Mouse (Mus musculus) hindbrain, embryonic 13.5 days (tissue): Measurements from ENCODE around the gene Zmynd12. TPM values are rescaled to one million over a fixed set of nuclear protein-coding genes. Genes with fewer than 3 reads are reported as not detected.
A peak's percentile ranks its signal among the peaks of the same experiment; 100 is the strongest.

Experiments
- ATAC-seq: fragments of 200-750 bp; cut with Nextera tagmentation; 2 replicates; pipeline ENCODE4 v1.8.0; 2017; ENCODE audit warnings: moderate TSS enrichment; ENCODE audit not compliant: low FRiP score
- H3K27ac ChIP-seq: fragments of 300-500 bp; sonication (generic); 2 replicates; pipeline ENCODE4 v1.5.1; 2015; ENCODE audit warnings: inconsistent platforms, mild to moderate bottlenecking, moderate library complexity
- H3K27me3 ChIP-seq: fragments of 300-500 bp; sonication (generic); 2 replicates; pipeline ENCODE4 v1.6.1; 2015; ENCODE audit warnings: mild to moderate bottlenecking, inconsistent platforms
- H3K36me3 ChIP-seq: fragments of 300-500 bp; sonication (generic); 2 replicates; pipeline ENCODE4 v1.6.1; 2015; ENCODE audit warnings: mild to moderate bottlenecking, inconsistent platforms
- H3K4me1 ChIP-seq: fragments of 300-500 bp; sonication (generic); replicated peaks from 2 replicates; pipeline ENCODE4 v1.6.1; 2015; ENCODE audit warnings: inconsistent platforms
- H3K4me2 ChIP-seq: fragments of 300-500 bp; sonication (generic); 2 replicates; pipeline ENCODE4 v1.6.1; 2015; ENCODE audit warnings: inconsistent platforms, mild to moderate bottlenecking, moderate library complexity
- H3K4me3 ChIP-seq: fragments of 300-500 bp; sonication (generic); 2 replicates; pipeline ENCODE4 v1.5.1; 2015; ENCODE audit warnings: mild to moderate bottlenecking, inconsistent platforms
- H3K9ac ChIP-seq: fragments of 300-500 bp; sonication (generic); 2 replicates; pipeline ENCODE4 v1.6.1; 2015; ENCODE audit warnings: mild to moderate bottlenecking, inconsistent platforms
- H3K9me3 ChIP-seq: fragments of 300-500 bp; sonication (generic); 2 replicates; pipeline ENCODE4 v1.6.1; 2016; ENCODE audit warnings: inconsistent platforms
- WGBS: fragments of 180-500 bp; shearing (Covaris S2); methylation state at CpG from one replicate; pipeline ENCODE4 v1.1.7; 2015; 5-methylcytosine and 5-hydroxymethylcytosine counted together
- polyA plus RNA-seq: library from polyadenylated mRNA; unstranded; fragments of >200 nt; fragmentation: Nextera tagmentation; extraction: Ambion mirVana; gene quantifications from 2 replicates; pipeline ENCODE4 v1.2.1, GENCODE M21; 2015

The Zmynd12 gene
- polyA plus RNA-seq, 1 experiment from 2014 or later: 0.44 TPM

GRCm38 (mm10) chr4:119417894-119418293 is 4.7 kb upstream of the Zmynd12 start:
- no peak for ATAC-seq
- 90% methylated on average over 3 of the region's 3 CpGs for WGBS

GRCm38 (mm10) chr4:119421191-119421590 is 1.4 kb upstream of the Zmynd12 start:
- 55% methylated on average over 3 of the region's 3 CpGs for WGBS
- H3K27ac ChIP-seq: peak overlapping the region; percentile 92; the same call in 1 of the 2 replicates
- no peak for ATAC-seq

More at GRCm38 (mm10) chr4:119417894-119418293, 4.7 kb upstream of the Zmynd12 start:
- Histone ChIP-seq H3K9ac (no peak overlapping the region), H3K36me3 (peaks cover 8% of the 10 kb centered on the region), H3K9me3 (no peaks in the 10 kb centered on the region), H3K27ac (no peak overlapping the region), H3K27me3 (no peaks in the 10 kb centered on the region), H3K4me3 (no peak overlapping the region), H3K4me2 (no peak overlapping the region), H3K4me1 (peaks cover 31% of the 10 kb centered on the region)

GRCm38 (mm10) chr4:119421921-119422293 is 707 bp upstream of the Zmynd12 start:
- peak; percentile 75 for ATAC-seq
- Histone ChIP-seq H3K27ac (peak overlapping the region; percentile 92), H3K9me3 (no peaks in the 10 kb centered on the region), H3K4me2 (peak overlapping the region; percentile 90), H3K9ac (peak overlapping the region; percentile 84), H3K36me3 (peaks cover 8% of the 10 kb centered on the region), H3K27me3 (peaks cover 12% of the 10 kb centered on the region; the same call in 1 of the 2 replicates), H3K4me3 (peak overlapping the region; percentile 61), H3K4me1 (peaks cover 23% of the 10 kb centered on the region)
- under 1% methylated on average over 28 of the region's 31 CpGs for WGBS

More at GRCm38 (mm10) chr4:119421191-119421590, 1.4 kb upstream of the Zmynd12 start:
- Histone ChIP-seq H3K36me3 (peaks cover 8% of the 10 kb centered on the region), H3K9me3 (no peaks in the 10 kb centered on the region), H3K4me1 (peaks cover 23% of the 10 kb centered on the region), H3K9ac (peak overlapping the region; percentile 84), H3K4me2 (peak overlapping the region; percentile 90), H3K4me3 (peak overlapping the region; percentile 61), H3K27me3 (peaks cover 12% of the 10 kb centered on the region; the same call in 1 of the 2 replicates)

- no peak overlapping the region for H3K4me2 ChIP-seq
- no peak overlapping the region for H3K4me3 ChIP-seq
- H3K27ac ChIP-seq: no peak overlapping the region
- H3K4me1 ChIP-seq: peaks cover 23% of the 10 kb centered on the region
- WGBS: 98% methylated on average over 2 of the region's 2 CpGs
- H3K36me3 ChIP-seq: no peaks in the 10 kb centered on the region
- no peaks in the 10 kb centered on the region for H3K9me3 ChIP-seq
- no peak overlapping the region for H3K9ac ChIP-seq
- no peak for ATAC-seq
- H3K27me3 ChIP-seq: peaks cover 24% of the 10 kb centered on the region; the same call in 1 of the 2 replicates
Measured at GRCm38 (mm10) chr4:119425077-119425476, 2.5 kb downstream of the Zmynd12 start.

- no peaks in the 10 kb centered on the region for H3K36me3 ChIP-seq
- H3K4me1 ChIP-seq: peaks cover 20% of the 10 kb centered on the region
- no peak overlapping the region for H3K4me2 ChIP-seq
- no peaks in the 10 kb centered on the region for H3K9me3 ChIP-seq
- H3K27ac ChIP-seq: no peak overlapping the region
- H3K27me3 ChIP-seq: peaks cover 24% of the 10 kb centered on the region; the same call in 1 of the 2 replicates
- no peak for ATAC-seq
- no peak overlapping the region for H3K9ac ChIP-seq
- WGBS: 67% methylated on average over 2 of the region's 2 CpGs
- no peak overlapping the region for H3K4me3 ChIP-seq
Measured at GRCm38 (mm10) chr4:119425601-119426000, 3.0 kb downstream of the Zmynd12 start.

- Histone ChIP-seq H3K4me3 (no peak overlapping the region), H3K9me3 (no peaks in the 10 kb centered on the region), H3K4me2 (no peak overlapping the region), H3K36me3 (no peaks in the 10 kb centered on the region), H3K27me3 (peaks cover 24% of the 10 kb centered on the region; the same call in 1 of the 2 replicates), H3K27ac (no peak overlapping the region), H3K9ac (no peak overlapping the region), H3K4me1 (peaks cover 8% of the 10 kb centered on the region)
- 40% methylated on average over 2 of the region's 2 CpGs for WGBS
- ATAC-seq: no peak
Measured at GRCm38 (mm10) chr4:119427680-119428079, 5.1 kb downstream of the Zmynd12 start.

- Histone ChIP-seq H3K36me3 (no peaks in the 10 kb centered on the region), H3K9me3 (no peaks in the 10 kb centered on the region), H3K27me3 (0 out of 2 replicates have a peak, but pooled peaks cover 11% of the 10 kb centered on the region), H3K27ac (no peak overlapping the region), H3K4me2 (no peak overlapping the region), H3K4me1 (no peaks in the 10 kb centered on the region), H3K4me3 (no peak overlapping the region), H3K9ac (no peak overlapping the region)
- ATAC-seq: no peak
- 34% methylated on average over 5 of the region's 5 CpGs for WGBS
Measured at GRCm38 (mm10) chr4:119430678-119431077, 8.1 kb downstream of the Zmynd12 start.

GRCm38 (mm10) chr4:119437936-119438335 is 15.3 kb downstream of the Zmynd12 start:
- H3K27ac ChIP-seq: no peak overlapping the region
- no peak for ATAC-seq
- peaks cover 4% of the 10 kb centered on the region; the same call in 1 of the 2 replicates for H3K9me3 ChIP-seq
- 0 out of 2 replicates have a peak, but pooled peaks cover 4% of the 10 kb centered on the region for H3K4me1 ChIP-seq
- H3K4me2 ChIP-seq: no peak overlapping the region
- no peak overlapping the region for H3K9ac ChIP-seq
- H3K4me3 ChIP-seq: no peak overlapping the region
- WGBS: 92% methylated on average over 2 of the region's 2 CpGs
- no peaks in the 10 kb centered on the region for H3K27me3 ChIP-seq
- no peaks in the 10 kb centered on the region for H3K36me3 ChIP-seq

- Histone ChIP-seq H3K4me2 (no peak overlapping the region), H3K27me3 (no peaks in the 10 kb centered on the region), H3K27ac (no peak overlapping the region), H3K36me3 (no peaks in the 10 kb centered on the region), H3K9ac (no peak overlapping the region), H3K9me3 (no peaks in the 10 kb centered on the region), H3K4me3 (no peak overlapping the region), H3K4me1 (0 out of 2 replicates have a peak, but pooled peaks cover 4% of the 10 kb centered on the region)
- WGBS: 92% methylated on average over 4 of the region's 4 CpGs
- no peak for ATAC-seq
Measured at GRCm38 (mm10) chr4:119441836-119442235, 19.2 kb downstream of the Zmynd12 start.

GRCm38 (mm10) chr4:119442539-119442938 is 19.9 kb downstream of the Zmynd12 start:
- H3K9me3 ChIP-seq: no peaks in the 10 kb centered on the region
- H3K4me2 ChIP-seq: no peak overlapping the region
- H3K27me3 ChIP-seq: no peaks in the 10 kb centered on the region
- no peak for ATAC-seq
- WGBS: 52% methylated on average over 6 of the region's 6 CpGs
- H3K9ac ChIP-seq: no peak overlapping the region
- H3K36me3 ChIP-seq: no peaks in the 10 kb centered on the region
- H3K4me3 ChIP-seq: no peak overlapping the region
- H3K27ac ChIP-seq: no peak overlapping the region
- 0 out of 2 replicates have a peak, but pooled peaks cover 4% of the 10 kb centered on the region for H3K4me1 ChIP-seq

- no peak for ATAC-seq
- WGBS: 96% methylated on average over 6 of the region's 6 CpGs
- Histone ChIP-seq H3K4me1 (0 out of 2 replicates have a peak, but pooled peaks cover 4% of the 10 kb centered on the region), H3K9me3 (no peaks in the 10 kb centered on the region), H3K4me3 (no peak overlapping the region), H3K27me3 (0 out of 2 replicates have a peak, but pooled peaks cover 3% of the 10 kb centered on the region), H3K4me2 (no peak overlapping the region), H3K27ac (no peak overlapping the region), H3K9ac (no peak overlapping the region), H3K36me3 (no peaks in the 10 kb centered on the region)
Measured at GRCm38 (mm10) chr4:119447261-119447660, 24.6 kb downstream of the Zmynd12 start.

GRCm38 (mm10) chr4:119447786-119448185 is 25.2 kb downstream of the Zmynd12 start:
- no peaks in the 10 kb centered on the region for H3K36me3 ChIP-seq
- H3K9me3 ChIP-seq: no peaks in the 10 kb centered on the region
- 0 out of 2 replicates have a peak, but pooled peaks cover 3% of the 10 kb centered on the region for H3K27me3 ChIP-seq
- H3K9ac ChIP-seq: no peak overlapping the region
- H3K4me2 ChIP-seq: no peak overlapping the region
- H3K4me1 ChIP-seq: no peaks in the 10 kb centered on the region
- H3K4me3 ChIP-seq: no peak overlapping the region
- WGBS: 80% methylated on average over 3 of the region's 3 CpGs
- ATAC-seq: no peak
- H3K27ac ChIP-seq: no peak overlapping the region

GRCm38 (mm10) chr4:119450436-119450835 is 27.8 kb downstream of the Zmynd12 start:
- H3K9me3 ChIP-seq: no peaks in the 10 kb centered on the region
- no peak overlapping the region for H3K4me3 ChIP-seq
- 79% methylated on average over 7 of the region's 7 CpGs for WGBS
- H3K27ac ChIP-seq: no peak overlapping the region
- no peak for ATAC-seq
- H3K27me3 ChIP-seq: 0 out of 2 replicates have a peak, but pooled peaks cover 3% of the 10 kb centered on the region
- no peak overlapping the region for H3K4me2 ChIP-seq
- H3K9ac ChIP-seq: 0 out of 2 replicates have a peak overlapping the region, but pooled peaks have one; percentile 8
- H3K36me3 ChIP-seq: no peaks in the 10 kb centered on the region
- peaks cover 9% of the 10 kb centered on the region for H3K4me1 ChIP-seq
